ENCODE assay signal across 19 mouse cellular contexts in the genomic region with DNA sequence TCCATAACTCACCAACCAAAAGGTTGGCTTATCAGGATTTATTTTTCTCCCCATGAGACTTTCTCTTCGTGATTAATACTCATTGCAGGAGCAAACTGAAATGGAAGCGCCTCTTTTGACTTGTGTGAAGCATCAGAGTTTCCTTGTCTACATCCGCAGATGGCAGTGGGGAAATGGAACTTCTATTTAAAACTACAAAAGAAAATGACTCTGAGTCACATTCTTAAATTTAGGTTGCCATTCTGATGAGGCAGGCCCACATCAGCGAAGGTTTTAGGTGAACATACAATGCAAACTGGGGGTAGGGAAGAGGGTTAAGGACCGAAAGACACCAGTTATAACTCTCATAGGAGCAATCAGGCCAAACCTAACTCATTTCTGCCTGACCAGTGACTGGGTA.
DNase-seq lines count a peak whose midpoint lies in the region; TF ChIP-seq lines count a peak whose summit lies in the region.
"Had no signal": no experiment of that assay in that cellular context is flagged by ENCODE, and none has a peak within 500 bp of the region (broad histone marks: within the 10 kb centered on the region; RNA-seq: fewer than 3 reads in every experiment).

No protein-coding gene starts in this region.

- TF ChIP-seq CTCF in olfactory bulb, adult 2 months (IDR thresholded peaks at IDR 0.05; ENCODE audit: insufficient read depth, low read depth, low read length): no peak

- 45% methylated on average over 5 of the region's 5 CpGs for WGBS in olfactory bulb, adult 2 months

- peak; percentile 31 for DNase-seq in left cerebral cortex, adult 11 months (ENCODE audit: low spot score)
- no peak for DNase-seq in left cerebral cortex, postnatal 4 days
- peak; percentile 58 for DNase-seq in right cerebral cortex, adult 18-20 months
- DNase-seq in right cerebral cortex, postnatal 25 days: no peak
- DNase-seq in thymus, postnatal 14 days: no peak
- DNase-seq: adrenal gland, postnatal 14 days; cerebellum, adult 18-20 months; cerebellum, postnatal 10 days; embryo, embryonic 11 days; gastrocnemius, postnatal 10 days; heart, adult 18-20 months; heart, postnatal 10 days; heart, postnatal 4 days had no signal

- H3K4me3 ChIP-seq in olfactory bulb, adult 2 months (ENCODE audit: insufficient read depth, low read depth, low read length): no peak overlapping the region
- H3K4me3 ChIP-seq: embryonic facial prominence, embryonic 15.5 days; erythroblast, embryonic 14.5 days; forebrain, embryonic 10.5 days; heart, embryonic 10.5 days; hindbrain, embryonic 12.5 days had no signal

- intact Hi-C loops in left cerebral cortex, postnatal 4 days (cut with DNase I): no loop called here

- TF ChIP-seq POLR2A in olfactory bulb, adult 2 months (IDR thresholded peaks at IDR 0.05; ENCODE audit: insufficient read depth, low read depth, low read length): no peak

- H3K27ac ChIP-seq in olfactory bulb, adult 2 months (ENCODE audit: insufficient read depth, low read depth, low read length): peak overlapping the region; percentile 88; the same call in 1 of the 2 replicates
- H3K27ac ChIP-seq: embryonic facial prominence, embryonic 15.5 days; forebrain, embryonic 10.5 days; heart, embryonic 10.5 days; hindbrain, embryonic 12.5 days had no signal

- H3K4me1 ChIP-seq in olfactory bulb, adult 2 months (ENCODE audit: control insufficient read depth, insufficient read depth, low read length): no peaks in the 10 kb centered on the region
- H3K4me1 ChIP-seq: embryonic facial prominence, embryonic 15.5 days had no signal

Comparison
In these comparisons a context has a peak if more than half of its experiments do, and no peak if none do; other contexts are left out.
1. DNase-seq: peak in left cerebral cortex, adult 11 months (single experiment) and right cerebral cortex, adult 18-20 months (single experiment); none in left cerebral cortex, postnatal 4 days (single experiment), right cerebral cortex, postnatal 25 days (single experiment) and thymus, postnatal 14 days (single experiment).